Mouse (Mus musculus): ENCODE results near the gene Ift46.
A peak's percentile ranks its signal among the peaks of the same experiment; 100 is the strongest.
"Not testable (repeated sequence)": the region's sequence is repeated elsewhere in the genome, so short reads cannot be mapped to it uniquely, and the experiment has no call there.

Ift46 gene

DNA sequence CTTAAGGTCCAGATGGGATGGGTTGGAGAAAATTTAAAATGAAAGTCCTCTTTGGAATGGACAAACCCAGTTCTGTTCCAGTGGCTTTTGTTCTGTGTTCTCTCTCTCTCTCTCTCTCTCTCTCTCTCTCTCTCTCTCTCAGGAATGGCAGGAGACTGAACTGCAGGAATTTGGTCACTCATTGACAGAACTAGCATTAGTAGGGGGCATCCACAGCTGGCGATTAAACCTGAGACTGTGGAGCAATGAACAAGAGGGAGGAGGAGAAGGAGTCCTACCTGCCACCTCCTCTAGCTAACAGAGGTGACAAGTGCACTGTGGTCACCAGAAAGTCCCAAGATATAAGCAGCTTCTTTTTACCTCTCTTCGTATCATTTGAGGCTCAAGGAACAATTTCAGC, 31.4 kb upstream of the Ift46 start:
- peak; percentile 52 to 67 for DNase-seq

DNA sequence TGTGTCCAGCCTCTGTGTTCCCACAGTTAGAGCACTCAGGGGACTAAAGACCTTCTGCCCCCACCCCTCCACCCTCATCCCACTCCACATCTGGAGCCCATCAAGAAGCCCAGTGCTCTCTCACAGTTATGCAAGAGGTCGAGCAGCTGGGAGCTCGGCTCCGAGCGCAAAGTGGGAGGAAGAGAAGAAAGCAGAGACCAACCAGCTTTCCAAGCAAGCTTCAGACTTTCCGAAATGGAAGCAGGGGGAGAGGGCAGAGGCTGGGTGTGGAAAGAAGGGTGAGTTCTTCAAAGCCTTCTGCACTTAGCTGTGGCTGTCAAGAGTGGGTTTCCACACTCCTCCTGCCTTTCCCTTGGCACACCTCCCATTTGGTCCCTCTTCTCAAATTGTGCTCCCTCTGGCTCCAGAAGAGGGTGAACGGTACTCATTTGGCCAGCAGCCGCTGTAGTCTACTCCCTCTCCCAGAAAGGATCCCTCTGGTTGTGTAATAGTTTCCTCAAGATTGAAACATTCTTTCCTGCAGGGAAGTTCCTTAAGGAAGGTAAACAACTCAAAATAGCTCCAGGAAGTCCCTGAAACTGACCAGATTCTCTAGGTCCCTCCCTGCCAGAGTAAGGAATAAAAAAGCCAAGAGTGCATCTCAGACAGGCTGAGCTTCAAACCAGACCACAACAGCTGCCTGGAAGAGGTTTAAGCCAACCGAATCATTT, 30.3 kb upstream of the Ift46 start:
- DNase-seq, result peak; percentile 47 to 59

DNA sequence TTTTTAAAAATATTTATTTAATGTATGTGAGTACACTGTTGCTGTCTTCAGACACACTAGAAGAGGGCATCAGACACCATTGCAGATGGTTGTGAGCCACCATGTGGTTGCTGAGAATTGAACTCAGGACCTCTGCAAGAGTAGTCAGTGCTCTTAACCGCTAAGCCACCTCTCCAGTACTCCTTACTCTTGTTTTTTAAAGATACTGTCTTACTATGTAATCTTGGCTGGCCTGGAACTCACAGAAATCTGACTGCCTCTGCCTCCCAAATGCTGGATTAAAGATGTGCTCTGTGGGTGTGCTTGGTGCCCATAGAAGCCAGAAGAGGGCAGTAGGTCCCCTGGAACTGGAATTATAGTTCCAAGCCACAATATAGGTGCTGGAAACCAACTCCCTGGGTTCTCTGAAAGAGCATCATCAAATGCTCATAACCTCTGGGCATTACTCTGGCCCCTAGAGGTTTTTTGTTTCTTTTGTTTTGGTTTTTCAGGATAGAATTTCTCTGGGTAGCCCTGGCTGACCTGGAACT, 27.0 kb upstream of the Ift46 start:
- DNase-seq, result no peak

DNA sequence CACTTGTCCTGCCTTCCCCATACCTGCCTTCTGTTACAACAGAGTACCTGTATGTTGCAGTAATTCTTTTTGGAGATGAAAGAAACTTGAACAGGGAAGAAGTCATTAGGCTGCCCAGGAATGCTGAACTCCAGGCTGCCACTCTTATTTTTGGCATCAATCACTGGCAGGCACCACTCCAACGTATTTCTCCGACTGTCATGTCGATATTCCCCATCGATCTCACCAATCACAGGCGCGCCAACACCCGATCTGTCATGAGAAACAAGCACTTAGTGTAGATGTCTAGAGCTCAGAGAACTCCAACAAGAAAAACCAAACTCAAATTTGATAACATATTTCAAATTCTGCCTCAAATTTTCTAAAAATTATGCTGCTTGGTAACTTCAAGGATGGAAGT, 22.3 kb upstream of the Ift46 start:
- no peak for DNase-seq

DNA sequence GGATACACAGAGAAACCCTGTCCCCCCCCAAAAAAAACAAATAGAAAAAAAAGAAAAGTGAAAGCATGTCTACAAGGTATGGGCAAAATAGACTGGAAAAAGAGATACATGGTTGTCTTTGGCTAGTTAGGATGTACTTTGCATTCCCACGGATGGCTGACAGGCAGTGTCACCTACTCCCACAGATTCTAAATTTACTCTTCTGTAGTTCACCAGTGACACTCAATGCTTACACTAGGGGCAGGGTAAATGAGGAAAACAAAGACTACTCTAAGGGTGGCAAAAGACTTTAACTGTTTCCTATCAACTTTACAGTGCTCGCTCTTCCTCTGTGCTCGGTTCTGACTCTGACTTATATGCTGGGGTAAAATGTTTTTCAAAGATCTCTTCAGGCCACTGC, 21.0 kb upstream of the Ift46 start:
- no peak for DNase-seq

DNA sequence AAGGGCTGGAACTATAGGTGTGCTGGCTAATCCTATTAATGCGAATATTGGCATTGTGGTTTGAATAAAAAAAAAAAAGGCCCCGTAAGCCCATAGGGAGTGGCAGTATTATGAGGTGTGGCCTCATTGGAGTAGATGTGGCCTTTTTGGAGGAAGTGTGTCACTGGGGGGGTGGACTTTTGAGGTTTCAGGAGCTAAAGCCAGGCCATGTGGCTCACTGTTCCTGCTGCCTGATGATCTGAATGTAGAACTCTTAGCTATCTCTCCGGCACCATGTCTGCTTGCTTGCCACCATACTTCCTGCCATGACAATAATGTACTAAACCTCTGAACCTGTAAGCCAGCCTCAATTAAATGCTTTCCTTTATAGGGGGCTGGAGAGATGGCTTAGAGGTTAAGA, 20.4 kb upstream of the Ift46 start:
- no peak for DNase-seq

DNA sequence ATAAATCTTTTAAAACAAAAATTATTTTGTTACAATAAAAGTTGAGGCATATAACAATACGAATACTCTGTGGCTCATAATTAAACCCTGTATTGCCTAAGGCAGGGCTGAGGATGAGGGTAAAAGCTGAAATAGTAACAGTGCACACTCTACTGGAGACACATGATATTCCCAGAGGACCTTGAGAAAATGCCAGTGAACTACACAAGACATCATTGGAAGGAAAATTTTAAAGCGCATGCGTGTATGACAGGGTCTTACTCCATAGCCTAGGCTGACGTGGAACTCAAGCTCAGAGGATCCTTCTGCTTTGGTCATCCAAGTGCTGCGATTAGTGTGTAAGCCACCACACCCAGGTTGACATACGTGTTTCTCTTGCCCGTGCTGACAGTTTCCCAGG, 19.2 kb upstream of the Ift46 start:
- DNase-seq, result no peak

DNA sequence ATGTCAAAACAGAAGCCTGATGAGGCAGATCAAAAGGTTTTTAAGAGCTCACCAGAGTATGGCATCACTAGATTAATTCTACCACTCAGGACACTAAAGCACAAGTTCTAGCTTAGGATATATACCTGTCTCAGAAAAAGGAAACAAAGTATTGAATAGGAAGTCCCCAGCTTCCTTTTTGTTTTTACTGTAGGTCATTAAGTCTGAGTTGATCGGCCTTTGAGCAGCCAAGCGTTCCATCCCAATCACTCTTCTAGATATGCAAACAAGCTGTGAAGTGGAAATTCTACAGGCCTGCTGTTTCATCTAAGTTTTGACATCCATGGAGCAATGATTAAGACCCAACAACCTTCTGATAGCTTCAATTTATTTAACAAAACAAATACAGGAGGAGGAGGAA, 6.8 kb upstream of the Ift46 start:
- DNase-seq, result no peak

DNA sequence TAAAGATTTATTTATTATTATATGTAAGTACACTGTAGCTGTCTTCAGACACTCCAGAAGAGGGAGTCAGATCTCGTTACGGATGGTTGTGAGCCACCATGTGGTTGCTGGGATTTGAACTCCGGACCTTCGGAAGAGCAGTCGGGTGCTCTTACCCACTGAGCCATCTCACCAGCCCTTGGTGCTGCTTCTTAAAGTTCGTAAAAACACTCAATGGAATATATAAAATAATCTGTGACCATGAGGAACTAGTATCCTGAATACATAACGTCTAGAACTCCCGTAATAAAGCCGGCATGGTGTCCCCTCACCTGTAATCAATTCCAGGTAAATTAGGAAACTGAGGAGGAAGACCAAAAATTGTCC, 304 bp downstream of the Ift46 start:
- DNase-seq, result not testable (repeated sequence)

DNA sequence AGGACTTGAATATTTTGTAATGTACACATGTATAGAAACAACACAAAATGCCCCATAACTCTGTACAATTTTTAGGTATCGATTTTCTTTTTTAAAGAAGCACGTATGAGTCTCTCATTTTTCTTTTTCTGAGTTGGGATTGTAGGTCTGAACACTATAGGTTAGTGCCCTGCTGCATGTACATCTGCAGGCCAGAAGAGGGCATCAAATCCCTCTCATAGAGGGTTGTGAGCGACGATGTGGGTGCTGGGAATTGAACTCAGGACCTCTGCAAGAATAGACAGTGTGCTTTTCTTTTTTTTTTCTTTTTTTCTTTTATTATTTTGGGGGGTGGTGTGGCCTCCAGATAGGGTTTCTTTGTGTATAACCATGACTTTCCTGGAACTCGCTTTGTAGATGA, 3.7 kb downstream of the Ift46 start:
- no peak for DNase-seq

DNA sequence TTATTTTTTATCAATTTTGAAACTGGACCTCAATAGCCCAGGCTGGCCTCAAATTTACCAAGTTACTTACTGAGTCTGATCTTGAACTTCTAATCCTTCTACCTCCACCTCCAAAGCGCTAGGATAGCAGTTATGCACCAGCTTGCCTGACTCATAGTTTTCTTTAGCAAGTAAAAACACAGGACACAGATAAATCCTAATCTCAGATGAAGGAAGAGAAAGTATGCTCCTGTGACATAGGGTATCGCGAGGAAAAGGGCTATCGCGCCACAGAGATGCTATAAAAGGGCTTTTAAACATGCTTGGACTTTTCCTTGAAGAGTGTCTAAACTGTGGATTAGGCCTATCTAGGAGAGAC, 4.7 kb downstream of the Ift46 start:
- no peak for DNase-seq

DNA sequence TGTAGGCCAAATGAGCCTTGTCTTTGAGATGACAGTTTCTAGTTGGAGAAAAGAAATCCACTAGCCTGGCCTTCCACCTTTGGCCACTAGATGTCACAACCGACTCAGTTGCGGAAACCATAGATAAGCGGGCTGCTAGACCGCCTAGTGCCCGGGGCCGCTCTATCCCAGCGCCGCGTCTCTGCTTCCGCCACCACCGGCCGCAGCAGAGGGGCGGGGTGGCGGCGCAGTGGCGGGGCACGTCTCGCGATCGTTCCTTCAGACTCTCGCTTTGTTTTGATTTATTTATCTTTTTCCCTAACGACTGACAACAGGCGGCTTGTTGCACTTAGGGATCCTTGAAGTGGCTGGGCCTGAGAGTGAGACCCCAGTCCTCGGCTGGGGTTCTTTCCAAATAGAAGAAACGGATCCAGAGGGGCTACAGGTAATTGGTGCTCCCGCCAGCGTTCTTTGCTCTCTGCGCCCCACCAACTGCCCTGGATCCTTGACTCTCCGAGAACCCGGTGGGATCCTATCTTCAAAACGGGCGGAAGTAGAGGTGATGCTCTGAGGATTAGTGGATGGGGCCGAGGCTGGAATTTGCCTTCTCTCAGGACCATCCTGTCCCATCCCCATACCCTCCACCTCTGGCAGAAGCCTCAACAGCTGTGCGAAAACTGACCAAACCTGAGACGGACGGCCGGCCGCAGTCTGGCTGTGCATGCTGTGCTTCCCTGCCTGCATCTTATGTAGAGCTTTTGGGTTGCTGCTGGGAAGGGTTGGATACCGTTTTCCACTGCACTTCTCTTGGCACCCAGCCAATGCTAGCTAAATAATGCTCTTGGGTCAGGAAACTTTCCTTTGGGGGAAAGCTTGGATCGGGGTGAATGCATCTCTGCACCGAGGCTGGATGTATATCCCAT, 5.3 kb downstream of the Ift46 start:
- peak; percentile 94 to 98 for DNase-seq

DNA sequence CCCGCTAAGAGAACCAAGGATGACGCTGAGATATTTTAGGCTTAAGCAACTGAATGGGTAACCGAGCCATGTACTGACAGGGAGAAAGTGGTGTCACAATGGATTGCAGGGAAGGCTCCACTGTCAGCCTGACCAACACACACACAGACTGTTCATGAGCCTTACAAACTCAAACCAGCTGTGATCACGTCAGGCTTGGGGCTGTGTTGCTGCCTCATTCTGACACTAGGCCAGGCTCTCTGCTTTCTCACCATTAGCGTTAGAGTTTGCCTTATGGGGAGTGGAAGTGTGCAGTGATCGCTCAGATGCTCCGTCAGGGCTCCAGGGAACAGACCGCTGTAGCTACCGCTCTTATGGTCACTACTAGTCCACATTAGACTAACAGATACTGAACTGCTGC, 25.1 kb downstream of the Ift46 start:
- no peak for DNase-seq

DNA sequence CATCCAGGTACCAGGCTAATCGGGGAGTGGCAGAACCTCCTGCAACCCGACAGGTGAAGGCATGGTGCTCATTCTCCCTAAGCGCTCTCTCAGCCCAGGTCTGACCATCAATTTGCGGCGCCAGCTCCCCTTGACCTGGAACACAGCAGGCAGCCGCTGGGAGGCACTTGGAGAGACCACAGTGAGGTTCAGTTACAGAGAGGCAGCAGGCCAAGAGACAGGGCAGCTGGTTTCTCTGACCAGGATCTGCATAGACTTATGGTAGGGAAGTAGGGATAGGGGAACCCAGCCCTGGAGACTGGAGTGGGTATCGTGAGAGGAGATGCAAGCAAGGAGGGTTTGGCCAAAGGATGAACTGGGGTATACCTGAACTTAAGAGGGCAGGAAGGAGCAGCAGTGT, 30.6 kb downstream of the Ift46 start:
- no peak for DNase-seq

DNA sequence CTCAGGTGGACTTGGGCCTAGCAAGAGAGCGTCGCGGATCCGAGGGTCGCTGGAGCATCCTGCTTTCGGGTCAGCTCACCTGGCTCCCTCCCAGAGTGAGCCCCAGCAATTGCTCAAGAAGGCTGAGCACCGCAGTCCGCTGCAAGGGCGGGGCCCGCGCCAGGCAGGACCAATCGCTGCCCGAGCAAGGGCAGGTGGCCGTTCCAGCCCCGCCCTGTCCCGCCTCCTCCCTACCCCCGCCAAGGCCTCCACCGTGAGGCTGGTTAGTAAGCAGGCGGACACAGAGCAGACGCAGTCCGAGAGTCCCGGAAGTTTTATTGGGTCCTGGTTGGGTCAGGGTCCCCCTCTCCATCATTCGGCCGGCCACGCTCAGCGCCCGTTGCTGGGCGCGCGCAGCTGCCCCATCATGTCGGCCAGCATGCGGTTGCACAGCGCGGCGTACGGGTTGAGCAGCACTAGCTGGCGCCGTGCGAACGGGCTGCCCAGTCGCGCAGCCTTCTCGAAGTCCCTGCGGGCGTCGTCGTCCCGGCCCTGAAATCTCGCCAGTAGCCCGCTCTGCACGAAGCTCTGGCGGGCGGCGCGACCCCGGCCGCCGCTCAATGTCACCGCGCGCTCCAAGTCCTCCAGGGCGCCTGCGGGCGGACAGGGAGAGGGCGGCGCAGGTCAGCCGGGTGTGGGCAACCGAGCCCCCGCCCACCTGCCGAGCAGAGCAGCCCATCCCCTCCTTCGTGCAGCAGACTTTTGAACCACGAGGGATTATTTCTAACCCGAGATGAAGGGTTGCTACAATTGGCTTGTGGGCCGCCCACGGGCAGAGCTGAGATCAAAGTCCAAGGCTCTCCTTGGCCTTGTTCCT, 31.6 kb downstream of the Ift46 start, which contains the start of gene Tmem25:
Gene Tmem25 (minus strand): TSS at position 206 of the 856 bp plus-strand sequence.
- DNase-seq, result peak; percentile 93 to 94

DNA sequence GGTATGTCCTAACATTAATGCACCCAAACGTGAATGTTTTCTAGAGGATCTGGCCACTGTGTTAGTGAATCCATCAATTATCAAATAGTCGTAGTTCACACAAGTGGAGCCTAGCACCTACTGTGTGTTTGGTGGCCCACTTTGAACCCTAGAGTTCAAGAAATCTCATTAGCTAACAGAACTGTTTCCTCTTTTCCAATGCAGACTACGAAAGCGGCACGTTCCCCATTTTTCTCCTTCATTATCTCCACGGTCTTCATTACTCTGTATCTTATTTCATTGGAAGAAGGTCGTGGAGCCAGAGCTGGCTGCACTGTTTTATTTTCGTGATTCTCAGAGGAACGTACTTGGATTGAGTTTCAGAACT, 32.2 kb downstream of the Ift46 start:
- DNase-seq, result no peak

DNA sequence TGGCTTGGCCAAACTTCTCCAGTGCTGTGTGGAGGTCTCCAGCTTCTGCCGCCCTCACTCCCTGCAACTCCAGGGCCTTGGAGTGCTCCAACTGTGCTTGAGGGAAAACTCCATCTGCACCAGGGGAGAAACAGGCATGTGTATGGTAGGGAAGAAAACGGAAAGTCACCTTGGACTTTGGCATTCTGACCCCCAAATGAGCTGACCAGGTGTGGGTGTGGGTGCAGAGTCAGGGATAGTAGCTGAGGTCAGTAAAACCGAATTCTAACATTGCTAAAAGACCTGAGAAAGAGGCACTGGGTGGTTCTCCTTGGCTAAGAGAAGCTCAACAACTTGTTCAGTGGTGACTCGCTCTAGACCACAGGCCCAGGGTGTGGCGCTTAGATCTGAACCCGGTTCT, 34.0 kb downstream of the Ift46 start:
- peak; percentile 49 to 50 for DNase-seq

DNA sequence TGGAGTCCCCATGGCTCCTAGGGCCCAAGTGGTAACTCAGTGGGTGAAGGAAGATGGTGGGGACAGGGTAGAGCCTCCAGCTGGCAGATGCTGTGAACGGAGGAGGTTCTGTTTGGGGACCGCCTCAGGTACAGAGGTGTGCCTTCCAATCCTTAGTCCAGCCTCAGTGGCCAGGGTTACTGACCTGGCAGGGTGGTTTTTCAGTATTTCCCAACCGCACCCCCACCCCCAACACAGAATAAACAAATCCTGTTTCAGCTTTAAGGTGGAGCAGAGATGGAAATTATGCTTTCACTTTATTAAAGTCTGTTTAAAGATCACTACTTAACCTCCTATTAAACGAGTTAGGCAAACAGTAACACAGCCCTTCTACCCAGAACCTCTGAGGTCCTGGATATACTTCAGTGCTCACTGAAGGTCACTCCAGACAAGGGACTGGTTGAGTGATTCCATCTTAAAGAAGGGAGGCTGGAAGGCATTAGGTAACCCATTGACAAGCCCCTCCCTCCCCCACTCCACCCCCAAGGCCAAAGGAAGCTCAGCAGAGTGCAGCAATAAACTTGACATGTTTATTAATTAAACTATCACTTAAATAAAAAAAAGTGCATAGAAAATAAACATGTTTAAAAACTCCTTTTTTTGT, 35.2 kb downstream of the Ift46 start, which contains the start of gene Ttc36:
Gene Ttc36 (minus strand): TSS at position 265 of the 643 bp plus-strand sequence.
- DNase-seq, result peak; percentile 88 to 90

DNA sequence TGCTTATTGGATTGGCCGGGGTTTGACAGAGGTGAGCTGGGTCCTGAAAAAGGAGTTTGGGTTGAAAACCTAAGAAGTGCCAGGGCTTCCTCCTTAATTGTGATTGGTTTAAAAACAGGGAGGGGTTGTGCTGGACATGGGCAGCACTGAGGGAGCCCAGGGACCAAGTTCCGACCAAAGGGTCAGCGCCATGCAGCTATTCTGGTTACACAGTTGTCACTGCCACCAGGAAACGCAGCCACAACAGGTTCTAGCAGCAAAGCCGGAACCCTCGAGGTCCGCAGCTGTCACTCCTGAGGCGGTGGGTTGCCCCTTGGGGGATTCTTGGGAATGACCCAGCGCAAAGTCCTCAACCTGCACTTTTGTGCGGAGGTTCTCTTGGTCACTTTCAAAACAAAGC, 37.0 kb downstream of the Ift46 start:
- DNase-seq, result peak; percentile 61

DNA sequence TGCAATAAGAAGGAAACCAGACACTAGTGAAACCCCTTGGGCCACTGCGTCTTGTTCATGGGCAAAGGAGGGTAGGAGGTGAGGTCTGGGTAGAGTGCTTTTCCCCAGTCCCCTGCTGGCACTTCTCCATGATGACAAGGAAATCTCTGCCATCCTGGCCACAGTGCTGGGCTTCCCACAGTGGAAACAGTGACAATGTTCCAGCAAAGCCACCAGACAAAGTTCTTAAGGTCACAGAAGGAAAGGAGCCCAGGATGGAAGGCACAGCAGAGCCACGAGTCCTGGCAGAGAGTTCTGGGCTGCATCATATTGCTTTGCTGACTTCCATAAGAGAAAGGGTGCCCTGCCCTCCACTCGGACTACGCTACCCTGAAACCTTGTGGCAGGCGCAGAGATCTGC, 37.8 kb downstream of the Ift46 start:
- DNase-seq, result no peak

DNA sequence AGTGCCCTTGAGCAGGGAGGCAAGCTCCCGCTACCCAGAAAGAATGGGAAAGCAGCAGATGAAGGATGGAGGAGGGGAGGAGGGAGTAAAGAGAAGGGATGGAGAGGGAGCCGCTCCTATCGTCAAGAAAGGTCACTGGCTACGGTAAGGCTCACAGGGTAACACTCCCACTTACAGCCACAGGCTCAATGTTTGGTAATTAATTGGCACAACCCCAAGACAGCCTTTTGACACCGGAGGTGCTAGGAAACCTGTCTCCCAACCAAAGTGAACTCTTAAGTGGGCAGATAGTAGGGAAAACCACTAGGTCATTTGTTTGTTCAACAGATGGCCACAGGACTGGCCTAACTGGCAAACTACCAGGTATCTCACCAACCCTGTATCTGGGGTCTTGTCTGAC, 39.4 kb downstream of the Ift46 start:
- no peak for DNase-seq

DNA sequence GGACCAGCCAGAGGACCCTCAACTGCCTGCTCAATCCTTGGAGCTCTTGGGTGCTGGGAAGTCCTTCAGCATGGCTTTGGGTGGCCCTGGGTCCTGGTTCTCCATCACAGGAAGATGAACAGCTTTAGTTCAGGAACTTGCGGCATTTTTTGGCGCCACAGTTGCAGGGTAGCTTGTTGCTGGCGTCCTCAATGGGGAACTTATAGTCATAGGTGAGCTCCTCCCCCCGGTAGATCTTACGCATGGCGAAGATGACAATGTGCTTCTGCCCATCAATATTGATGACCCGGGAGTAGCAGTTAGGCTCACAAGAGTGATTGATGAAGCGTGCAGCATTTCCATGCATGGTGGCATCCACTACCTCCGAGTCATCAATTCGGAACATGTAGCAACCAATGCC, 40.1 kb downstream of the Ift46 start:
- DNase-seq, result no peak

DNA sequence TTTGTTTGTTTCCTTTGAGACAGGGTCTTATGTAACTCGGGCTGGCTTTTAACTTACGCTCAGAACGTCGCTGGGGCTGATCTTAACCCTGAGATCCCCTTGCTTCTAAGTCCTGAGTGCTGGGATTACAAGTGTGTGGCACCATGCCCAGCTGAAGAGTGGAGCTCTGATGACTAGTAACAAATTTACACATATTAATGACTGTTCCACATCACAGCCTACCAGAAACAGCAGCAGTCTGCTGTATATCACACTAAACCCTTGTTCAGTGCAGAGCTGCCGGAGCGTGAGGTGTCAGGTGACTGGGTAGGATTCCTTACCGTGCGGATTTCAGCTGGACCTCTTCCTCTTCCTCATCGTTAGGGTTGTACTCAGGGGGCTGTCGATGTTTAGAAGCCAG, 42.6 kb downstream of the Ift46 start:
- DNase-seq, result peak in 1 of 2 experiments; percentile 40

Data from kidney, adult 8-10 months (tissue).